Mouse (Mus musculus): ENCODE data around the gene Slc25a11. TPM values are rescaled to one million over a fixed set of nuclear protein-coding genes. Genes with fewer than 3 reads are reported as not detected.
A peak's percentile ranks its signal among the peaks of the same experiment; 100 is the strongest.

Slc25a11 gene
- polyA plus RNA-seq, 1 experiment from 2014 or later: 143 TPM

- H3K27me3 ChIP-seq (ENCODE audit: insufficient read depth, low read length): no peaks in the 10 kb centered on the region
- DNase-seq (peak; percentile 83), ATAC-seq (no peak)
- H3K9ac ChIP-seq (replicated peaks): peak overlapping the region; percentile 73
- peaks cover 20% of the 10 kb centered on the region for H3K36me3 ChIP-seq (replicated peaks; ENCODE audit: insufficient read depth, low read length)
- peaks cover 24% of the 10 kb centered on the region for H3K4me1 ChIP-seq (ENCODE audit: insufficient read depth)
- H3K27ac ChIP-seq (ENCODE audit: low read depth): peak overlapping the region; percentile 96
- H3K4me2 ChIP-seq (ENCODE audit: low read depth, low read length): peak overlapping the region; percentile 98
- H3K9me3 ChIP-seq (ENCODE audit: low read length): no peaks in the 10 kb centered on the region
- peak overlapping the region; percentile 69 for H3K4me3 ChIP-seq (ENCODE audit: low read depth, low read length)
- WGBS (ENCODE audit: insufficient replicate concordance): 1% methylated on average over 31 of the region's 31 CpGs
- peak; percentile 64 for TF ChIP-seq CTCF (IDR thresholded peaks at IDR 0.05; ENCODE audit: low read depth)
- TF ChIP-seq EP300 (IDR thresholded peaks at IDR 0.05; ENCODE audit: low read depth): no peak
Measured at GRCm38 (mm10) chr11:70669582-70670345, 22.5 kb upstream of the Slc25a11 start.

GRCm38 (mm10) chr11:70668771-70669505, 21.7 kb upstream of the Slc25a11 start, which contains the start of gene Spag7:
Gene Spag7 (minus strand): TSS chr11:70669416.
- Histone ChIP-seq H3K9ac (replicated peaks) (peak within 1 kb of the TSS; percentile 73), H3K27ac (ENCODE audit: low read depth) (peak within 1 kb of the TSS; percentile 96), H3K36me3 (replicated peaks; ENCODE audit: insufficient read depth, low read length) (peaks cover 27% of the 10 kb centered on the region), H3K27me3 (ENCODE audit: insufficient read depth, low read length) (no peaks in the 10 kb centered on the region), H3K4me1 (ENCODE audit: insufficient read depth) (peaks cover 24% of the 10 kb centered on the region), H3K4me3 (ENCODE audit: low read depth, low read length) (peak within 1 kb of the TSS; percentile 69), H3K4me2 (ENCODE audit: low read depth, low read length) (peak within 1 kb of the TSS; percentile 98), H3K9me3 (ENCODE audit: low read length) (no peaks in the 10 kb centered on the region)
- peak; percentile 93 for DNase-seq
- peak; percentile 92 for ATAC-seq
- WGBS (ENCODE audit: insufficient replicate concordance): 1% methylated on average over 44 of the region's 44 CpGs
- TF ChIP-seq EP300 (IDR thresholded peaks at IDR 0.05; ENCODE audit: low read depth) (peak; percentile 39; the same call in 1 of the 2 replicates), CTCF (IDR thresholded peaks at IDR 0.05; ENCODE audit: low read depth) (no peak)

- DNase-seq (peak; percentile 77), ATAC-seq (peak; percentile 57)
- Histone ChIP-seq H3K9me3 (ENCODE audit: low read length) (no peaks in the 10 kb centered on the region), H3K9ac (replicated peaks) (peak overlapping the region; percentile 41), H3K4me2 (ENCODE audit: low read depth, low read length) (peak overlapping the region; percentile 98), H3K27me3 (ENCODE audit: insufficient read depth, low read length) (no peaks in the 10 kb centered on the region), H3K27ac (ENCODE audit: low read depth) (peak overlapping the region; percentile 82), H3K4me1 (ENCODE audit: insufficient read depth) (peaks cover 24% of the 10 kb centered on the region), H3K4me3 (ENCODE audit: low read depth, low read length) (peak overlapping the region; percentile 69), H3K36me3 (replicated peaks; ENCODE audit: insufficient read depth, low read length) (peaks cover 28% of the 10 kb centered on the region)
- WGBS (ENCODE audit: insufficient replicate concordance): 1% methylated on average over 15 of the region's 15 CpGs
- TF ChIP-seq CTCF (IDR thresholded peaks at IDR 0.05; ENCODE audit: low read depth) (no peak), EP300 (IDR thresholded peaks at IDR 0.05; ENCODE audit: low read depth) (no peak)
Measured at GRCm38 (mm10) chr11:70668335-70668770, 21.1 kb upstream of the Slc25a11 start.

- Histone ChIP-seq H3K36me3 (replicated peaks; ENCODE audit: insufficient read depth, low read length) (peaks cover 36% of the 10 kb centered on the region), H3K4me3 (ENCODE audit: low read depth, low read length) (peak overlapping the region; percentile 69), H3K9ac (replicated peaks) (peak overlapping the region; percentile 41), H3K27me3 (ENCODE audit: insufficient read depth, low read length) (no peaks in the 10 kb centered on the region), H3K9me3 (ENCODE audit: low read length) (no peaks in the 10 kb centered on the region), H3K4me1 (ENCODE audit: insufficient read depth) (peaks cover 24% of the 10 kb centered on the region), H3K4me2 (ENCODE audit: low read depth, low read length) (peak overlapping the region; percentile 98), H3K27ac (ENCODE audit: low read depth) (peak overlapping the region; percentile 82)
- ATAC-seq (no peak), DNase-seq (no peak)
- TF ChIP-seq EP300 (IDR thresholded peaks at IDR 0.05; ENCODE audit: low read depth) (no peak), CTCF (IDR thresholded peaks at IDR 0.05; ENCODE audit: low read depth) (no peak)
- WGBS (ENCODE audit: insufficient replicate concordance): 57% methylated on average over 14 of the region's 14 CpGs
Measured at GRCm38 (mm10) chr11:70667271-70668150, 20.2 kb upstream of the Slc25a11 start.

GRCm38 (mm10) chr11:70666687-70667086, 19.4 kb upstream of the Slc25a11 start:
- Histone ChIP-seq H3K36me3 (replicated peaks; ENCODE audit: insufficient read depth, low read length) (peaks cover 43% of the 10 kb centered on the region), H3K27ac (ENCODE audit: low read depth) (no peak overlapping the region), H3K4me3 (ENCODE audit: low read depth, low read length) (no peak overlapping the region), H3K9me3 (ENCODE audit: low read length) (no peaks in the 10 kb centered on the region), H3K4me2 (ENCODE audit: low read depth, low read length) (no peak overlapping the region), H3K27me3 (ENCODE audit: insufficient read depth, low read length) (no peaks in the 10 kb centered on the region), H3K9ac (replicated peaks) (no peak overlapping the region), H3K4me1 (ENCODE audit: insufficient read depth) (peaks cover 24% of the 10 kb centered on the region)
- no peak for TF ChIP-seq CTCF (IDR thresholded peaks at IDR 0.05; ENCODE audit: low read depth)
- no peak for TF ChIP-seq EP300 (IDR thresholded peaks at IDR 0.05; ENCODE audit: low read depth)
- ATAC-seq (no peak), DNase-seq (no peak)
- 89% methylated on average over 8 of the region's 8 CpGs for WGBS (ENCODE audit: insufficient replicate concordance)

Measured in liver, postnatal 0 days (tissue).